Mouse (Mus musculus) stomach, embryonic 14.5 days (tissue): ENCODE results near the gene Ptpra. TPM values are rescaled to one million over a fixed set of nuclear protein-coding genes. Genes with fewer than 3 reads are reported as not detected.
A peak's percentile ranks its signal among the peaks of the same experiment; 100 is the strongest.

Source experiments
- ATAC-seq: fragments of 200-750 bp; cut with Nextera tagmentation; 2 replicates; pipeline ENCODE4 v1.8.0; 2017; ENCODE audit warnings: low read depth, moderate TSS enrichment; ENCODE audit not compliant: insufficient number of reproducible peaks, insufficient read depth, low FRiP score
- H3K27ac ChIP-seq: fragments of 300-500 bp; sonication (generic); 2 replicates; pipeline ENCODE4 v1.5.1; 2014; ENCODE audit warnings: mild to moderate bottlenecking, low read length, moderate library complexity, mixed read lengths
- H3K27me3 ChIP-seq: fragments of 300-500 bp; sonication (generic); 2 replicates; pipeline ENCODE4 v1.6.1; 2014; ENCODE audit warnings: low read length, control low read depth, mixed read lengths; ENCODE audit not compliant: control insufficient read depth, insufficient read depth
- H3K36me3 ChIP-seq: fragments of 300-500 bp; sonication (generic); 2 replicates; pipeline ENCODE4 v1.6.1; 2014; ENCODE audit warnings: mild to moderate bottlenecking, control low read depth, low read length, moderate library complexity, mixed read lengths; ENCODE audit not compliant: control insufficient read depth, insufficient read depth
- H3K4me1 ChIP-seq: fragments of 300-500 bp; sonication (generic); 2 replicates; pipeline ENCODE4 v1.6.1; 2014; ENCODE audit warnings: low read length, control low read depth, mixed read lengths; ENCODE audit not compliant: control insufficient read depth, insufficient read depth
- H3K4me2 ChIP-seq: fragments of 300-500 bp; sonication (generic); replicated peaks from 2 replicates; pipeline ENCODE4 v1.6.1; 2014; ENCODE audit warnings: low read depth, low read length, control low read depth
- H3K4me3 ChIP-seq: fragments of 300-500 bp; sonication (generic); 2 replicates; pipeline ENCODE4 v1.5.1; 2014; ENCODE audit warnings: low read depth, low read length, control low read depth
- H3K9ac ChIP-seq: fragments of 300-500 bp; sonication (generic); replicated peaks from 2 replicates; pipeline ENCODE4 v1.6.1; 2014; ENCODE audit warnings: low read depth, mild to moderate bottlenecking, control low read depth, low read length, moderate library complexity, mixed read lengths
- H3K9me3 ChIP-seq: fragments of 300-500 bp; sonication (generic); 2 replicates; pipeline ENCODE4 v1.6.1; 2016; ENCODE audit warnings: low read depth, low read length, control low read depth; ENCODE audit not compliant: control insufficient read depth
- WGBS: fragments of 180-500 bp; shearing (Covaris S2); extraction: QIAGEN DNeasy Blood & Tissue Kit; methylation state at CpG from one replicate; pipeline ENCODE4 v1.1.7; 2014; 5-methylcytosine and 5-hydroxymethylcytosine counted together
- polyA plus RNA-seq: library from polyadenylated mRNA; unstranded; fragments of >200 nt; fragmentation: Nextera tagmentation; extraction: Ambion mirVana; gene quantifications from 2 replicates; pipeline ENCODE4 v1.2.1, GENCODE M21; 2014

The Ptpra gene
- polyA plus RNA-seq, 1 experiment from 2014 or later: 110 TPM

- Histone ChIP-seq H3K9me3 (no peaks in the 10 kb centered on the region), H3K36me3 (peaks cover 42% of the 10 kb centered on the region)
Measured at GRCm38 (mm10) chr2:130436769-130437168, 13.3 kb upstream of the Ptpra start.

GRCm38 (mm10) chr2:130438861-130439260 lies 11.2 kb upstream of the Ptpra start:
- H3K4me3 ChIP-seq: no peak overlapping the region
- no peak for ATAC-seq
- no peaks in the 10 kb centered on the region for H3K4me1 ChIP-seq
- no peak overlapping the region for H3K9ac ChIP-seq
- peaks cover 59% of the 10 kb centered on the region for H3K36me3 ChIP-seq
- 92% methylated on average over 3 of the region's 3 CpGs for WGBS
- H3K27ac ChIP-seq: no peak overlapping the region
- no peaks in the 10 kb centered on the region for H3K9me3 ChIP-seq
- no peaks in the 10 kb centered on the region for H3K27me3 ChIP-seq
- no peak overlapping the region for H3K4me2 ChIP-seq

More at GRCm38 (mm10) chr2:130436769-130437168, 13.3 kb upstream of the Ptpra start:
- H3K4me1 ChIP-seq: no peaks in the 10 kb centered on the region
- no peak overlapping the region for H3K27ac ChIP-seq
- no peak overlapping the region for H3K4me3 ChIP-seq
- H3K4me2 ChIP-seq: no peak overlapping the region
- no peak overlapping the region for H3K9ac ChIP-seq
- WGBS: 97% methylated on average over 1 of the region's 1 CpGs
- no peak for ATAC-seq
- no peaks in the 10 kb centered on the region for H3K27me3 ChIP-seq

DNA sequence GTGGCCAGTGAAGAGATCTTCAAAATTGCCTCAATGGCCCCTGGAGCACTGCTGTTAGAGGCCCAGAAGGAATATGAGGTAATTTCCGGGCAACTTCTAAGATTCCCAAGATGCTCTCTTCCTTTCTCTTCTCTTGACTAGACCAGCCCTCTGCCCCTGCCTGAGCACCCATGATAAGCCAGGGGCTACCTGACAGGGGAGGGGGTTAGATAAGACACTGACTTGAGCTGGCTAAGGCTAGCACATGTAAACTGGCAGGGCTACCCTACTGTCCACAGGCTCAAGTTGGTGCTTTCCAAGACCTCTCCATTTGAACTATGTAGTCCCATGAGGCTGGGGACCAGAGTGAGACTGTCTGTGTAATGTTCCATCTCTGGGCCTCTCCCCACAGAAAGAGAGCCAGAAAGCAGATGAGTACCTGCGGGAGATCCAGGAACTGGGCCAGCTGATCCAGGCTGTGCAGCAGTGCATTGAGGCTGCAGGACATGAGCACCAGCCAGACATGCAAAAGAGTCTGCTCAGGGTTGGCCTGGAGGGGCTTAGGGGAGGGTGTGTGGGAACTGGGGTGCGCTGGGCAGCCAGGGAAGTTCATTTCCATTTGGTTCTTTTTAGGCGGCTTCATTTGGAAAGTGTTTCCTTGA lies 10.1 kb upstream of the Ptpra start:
- no peaks in the 10 kb centered on the region for H3K27me3 ChIP-seq
- H3K9ac ChIP-seq: no peak overlapping the region
- H3K4me2 ChIP-seq: no peak overlapping the region
- no peak overlapping the region for H3K4me3 ChIP-seq
- no peak overlapping the region for H3K27ac ChIP-seq
- WGBS: 91% methylated on average over 4 of the region's 4 CpGs
- H3K36me3 ChIP-seq: peaks cover 65% of the 10 kb centered on the region
- no peaks in the 10 kb centered on the region for H3K9me3 ChIP-seq
- ATAC-seq: no peak
- H3K4me1 ChIP-seq: no peaks in the 10 kb centered on the region

DNA sequence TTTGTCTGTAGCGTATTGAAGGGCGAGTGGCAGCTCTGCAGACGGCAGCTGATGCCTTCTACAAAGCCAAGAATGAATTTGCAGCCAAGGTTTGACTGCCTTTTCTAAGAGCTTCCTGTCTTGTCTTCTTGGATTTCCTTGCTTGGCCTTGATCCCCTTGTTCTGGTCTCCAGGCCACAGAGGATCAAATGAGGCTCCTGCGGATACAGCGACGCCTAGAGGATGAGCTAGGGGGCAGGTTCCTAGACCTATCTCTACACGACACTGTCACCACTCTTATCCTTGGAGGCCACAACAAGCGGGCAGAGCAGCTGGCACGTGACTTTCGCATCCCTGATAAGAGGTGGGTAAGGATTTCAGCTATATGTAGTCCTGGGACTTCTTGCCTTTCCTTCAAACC lies 7.9 kb upstream of the Ptpra start:
- H3K9ac ChIP-seq: no peak overlapping the region
- WGBS: 87% methylated on average over 10 of the region's 10 CpGs

DNA sequence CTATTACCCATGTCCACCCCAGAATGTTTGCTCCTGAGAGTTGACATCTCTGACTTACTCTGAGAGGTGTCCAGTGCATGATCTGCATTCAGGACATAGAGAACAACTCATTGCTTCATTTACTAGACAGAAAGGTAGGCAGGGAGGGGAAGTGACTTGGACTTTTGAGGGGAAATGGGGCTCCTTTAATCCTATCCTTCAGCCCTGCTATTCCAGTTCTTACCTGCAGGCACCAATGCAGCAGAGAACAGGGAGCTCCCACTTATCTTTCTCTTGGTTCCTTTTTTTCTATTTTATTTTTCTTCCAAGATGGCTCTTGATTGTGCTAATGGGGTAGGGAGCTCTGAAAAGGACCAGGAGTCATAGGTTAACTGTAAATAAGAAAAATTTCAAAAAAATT lies 1.6 kb upstream of the Ptpra start:
- H3K27me3 ChIP-seq: no peaks in the 10 kb centered on the region
- peaks cover 17% of the 10 kb centered on the region; the same call in 1 of the 2 replicates for H3K4me1 ChIP-seq
- H3K9ac ChIP-seq: no peak overlapping the region
- ATAC-seq: no peak
- H3K27ac ChIP-seq: no peak overlapping the region
- H3K4me3 ChIP-seq: no peak overlapping the region
- H3K36me3 ChIP-seq: peaks cover 9% of the 10 kb centered on the region
- H3K9me3 ChIP-seq: no peaks in the 10 kb centered on the region
- no peak overlapping the region for H3K4me2 ChIP-seq

More for the DNA sequence above, 7.9 kb upstream of the Ptpra start:
- H3K36me3 ChIP-seq: peaks cover 61% of the 10 kb centered on the region
- no peak overlapping the region for H3K4me3 ChIP-seq
- no peak overlapping the region for H3K4me2 ChIP-seq
- H3K27me3 ChIP-seq: no peaks in the 10 kb centered on the region
- H3K9me3 ChIP-seq: no peaks in the 10 kb centered on the region
- no peaks in the 10 kb centered on the region for H3K4me1 ChIP-seq
- no peak for ATAC-seq
- no peak overlapping the region for H3K27ac ChIP-seq

DNA sequence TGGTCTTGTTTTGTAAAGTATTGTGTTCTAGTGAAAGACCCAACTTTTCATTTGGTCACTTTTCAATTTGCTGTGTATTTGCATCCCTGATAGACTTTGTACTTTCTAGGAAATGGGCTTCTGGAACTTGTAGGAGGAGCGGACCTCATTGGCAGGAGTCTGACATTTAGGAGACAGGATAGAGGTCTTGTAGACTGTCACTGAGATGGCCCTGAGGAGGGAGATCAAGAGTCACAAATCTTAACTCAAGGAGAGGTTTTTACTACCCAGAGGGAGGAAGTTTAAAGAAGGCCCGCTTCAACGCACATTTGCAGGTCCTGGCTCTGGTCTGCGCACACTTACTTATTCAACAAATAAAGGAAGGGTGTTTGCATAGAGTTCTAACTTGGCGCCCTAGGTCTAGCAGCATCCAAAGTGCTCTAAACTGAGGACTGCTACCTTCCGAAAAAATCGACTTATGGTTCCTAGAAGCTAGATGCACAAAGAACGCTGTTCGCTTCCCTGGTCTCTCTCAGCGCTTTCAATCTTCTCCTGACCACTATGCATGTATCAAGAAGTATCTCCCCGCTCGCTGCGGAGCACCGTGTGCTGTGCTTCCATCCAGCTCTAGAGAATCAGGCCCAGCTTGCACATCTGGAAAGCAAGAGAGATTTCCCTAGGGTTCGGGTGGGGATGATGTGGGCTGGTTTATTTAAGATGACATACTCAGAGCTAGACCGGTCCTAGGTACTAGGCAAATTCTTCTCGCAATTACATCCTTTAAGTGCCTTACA lies 871 bp upstream of the Ptpra start:
- peaks cover 17% of the 10 kb centered on the region; the same call in 1 of the 2 replicates for H3K4me1 ChIP-seq
- ATAC-seq: no peak
- H3K9me3 ChIP-seq: no peaks in the 10 kb centered on the region
- WGBS: 8% methylated on average over 17 of the region's 17 CpGs
- H3K4me2 ChIP-seq: peak overlapping the region; percentile 61
- no peak overlapping the region for H3K27ac ChIP-seq
- H3K27me3 ChIP-seq: no peaks in the 10 kb centered on the region
- H3K4me3 ChIP-seq: peak overlapping the region; percentile 82
- peak overlapping the region; percentile 69; the same call in 1 of the 2 replicates for H3K9ac ChIP-seq
- H3K36me3 ChIP-seq: 0 out of 2 replicates have a peak, but pooled peaks cover 3% of the 10 kb centered on the region

DNA sequence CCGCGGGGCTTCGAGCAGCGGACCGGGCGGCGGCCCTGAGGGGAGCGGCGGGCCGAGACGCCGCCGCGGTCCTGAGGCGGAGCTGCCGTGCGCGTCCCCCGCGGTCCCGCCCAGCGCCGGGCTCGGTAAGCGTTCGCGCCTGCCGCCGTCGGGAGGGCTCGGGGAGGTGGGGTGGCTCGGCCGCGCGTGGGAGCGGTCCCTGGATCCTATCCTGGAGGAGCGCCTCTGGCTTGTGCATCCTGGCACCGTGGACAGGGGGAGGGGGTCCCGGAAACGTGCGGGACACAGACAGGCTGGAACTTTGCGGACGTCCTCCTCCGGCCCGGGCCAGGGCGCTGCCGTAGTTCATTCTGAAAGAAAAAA lies 337 bp downstream of the Ptpra start:
- Histone ChIP-seq H3K4me2 (peak overlapping the region; percentile 61), H3K9me3 (no peaks in the 10 kb centered on the region), H3K36me3 (no peaks in the 10 kb centered on the region), H3K27me3 (no peaks in the 10 kb centered on the region), H3K4me1 (peaks cover 19% of the 10 kb centered on the region; the same call in 1 of the 2 replicates), H3K27ac (peak overlapping the region; percentile 75), H3K9ac (peak overlapping the region; percentile 69), H3K4me3 (peak overlapping the region; percentile 82)
- WGBS: under 1% methylated on average over 44 of the region's 47 CpGs
- peak; percentile 85 for ATAC-seq

GRCm38 (mm10) chr2:130451086-130451726 lies 1.1 kb downstream of the Ptpra start:
- Histone ChIP-seq H3K4me1 (peaks cover 19% of the 10 kb centered on the region; the same call in 1 of the 2 replicates), H3K9me3 (no peaks in the 10 kb centered on the region), H3K27me3 (no peaks in the 10 kb centered on the region), H3K9ac (peak overlapping the region; percentile 69; the same call in 1 of the 2 replicates), H3K36me3 (no peaks in the 10 kb centered on the region), H3K4me2 (peak overlapping the region; percentile 61), H3K4me3 (peak overlapping the region; percentile 82), H3K27ac (no peak overlapping the region)
- no peak for ATAC-seq
- WGBS: 64% methylated on average over 14 of the region's 14 CpGs
